In the genomic region with DNA sequence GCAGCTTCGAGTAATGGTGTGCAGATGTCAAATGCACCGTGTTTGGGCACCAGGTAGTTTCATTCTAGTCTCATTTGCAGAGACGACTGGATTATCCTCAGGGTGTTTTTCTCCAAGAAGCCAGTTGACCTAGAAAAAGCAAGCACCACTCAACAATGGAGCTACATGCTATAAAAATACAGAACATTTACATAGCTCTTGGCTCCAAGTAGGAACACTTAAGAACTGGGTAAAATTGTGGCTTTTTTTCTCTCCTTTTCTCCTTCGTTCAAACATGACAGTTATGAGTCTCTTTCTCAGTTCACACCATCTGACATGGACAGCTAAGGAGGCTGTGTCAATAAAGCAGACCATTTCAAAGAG, we compare ENCODE assay signal across 25 mouse cellular contexts.
DNase-seq lines count a peak whose midpoint lies in the region; ATAC-seq and TF ChIP-seq lines count a peak whose summit lies in the region.
"Had no signal": no experiment of that assay in that cellular context is flagged by ENCODE, and none has a peak within 500 bp of the region (broad histone marks: within the 10 kb centered on the region; RNA-seq: fewer than 3 reads in every experiment).

No protein-coding gene starts in this region.

- no peak for TF ChIP-seq CTCF in left cerebral cortex, adult 2 months (IDR thresholded peaks at IDR 0.05)
- no peak for TF ChIP-seq CTCF in lung, postnatal 0 days (IDR thresholded peaks at IDR 0.05)
- no peak for TF ChIP-seq CTCF in lung, adult 2 months (IDR thresholded peaks at IDR 0.05; ENCODE audit: insufficient read depth, low read length)

- H3K27me3 ChIP-seq in lung, postnatal 0 days (replicated peaks; ENCODE audit: insufficient read depth, low read length), result no peaks in the 10 kb centered on the region
- H3K27me3 ChIP-seq: heart, embryonic 12.5 days; kidney, embryonic 15.5 days; neural tube, embryonic 13.5 days had no signal

- peak; percentile 62 for TF ChIP-seq EP300 in lung, postnatal 0 days (IDR thresholded peaks at IDR 0.05)

- no peak for TF ChIP-seq POLR2A in lung, adult 2 months (IDR thresholded peaks at IDR 0.05; ENCODE audit: borderline replicate concordance, extremely low read depth, low read depth, low read length)

- H3K4me3 ChIP-seq in left cerebral cortex, adult 2 months, result no peak overlapping the region
- H3K4me3 ChIP-seq in lung, postnatal 0 days (ENCODE audit: low read depth, low read length), result no peak overlapping the region
- H3K4me3 ChIP-seq in lung, adult 2 months (replicated peaks; ENCODE audit: extremely low read depth, low read depth, low read length), result no peak overlapping the region
- H3K4me3 ChIP-seq: heart, embryonic 12.5 days; kidney, embryonic 15.5 days; myocyte; neural tube, embryonic 13.5 days had no signal

- no peak overlapping the region for H3K4me2 ChIP-seq in lung, postnatal 0 days (replicated peaks; ENCODE audit: low read depth, low read length)
- H3K4me2 ChIP-seq: heart, embryonic 12.5 days; kidney, embryonic 15.5 days; neural tube, embryonic 13.5 days had no signal

- intact Hi-C loops in left cerebral cortex, adult 2 months (cut with DNase I), result loop anchor here (2.0 to 5.0 kb wide), 2 partner anchors 39 to 95 kb away; no protein-coding TSS in a partner anchor
- intact Hi-C loops in gastrocnemius, postnatal 14 days (cut with DNase I; ENCODE audit: low total_unique reads), result no loop called here

- H3K9me3 ChIP-seq in lung, postnatal 0 days (ENCODE audit: low read length), result no peaks in the 10 kb centered on the region
- H3K9me3 ChIP-seq: heart, embryonic 12.5 days; kidney, embryonic 15.5 days; neural tube, embryonic 13.5 days had no signal

- peak; percentile 48 for ATAC-seq in lung, postnatal 0 days
- ATAC-seq: activated CD4-positive, CD25-positive, alpha-beta regulatory T cell, adult 4 months; forebrain, postnatal 0 days; hindbrain, postnatal 0 days; intestine, postnatal 0 days; midbrain, embryonic 16.5 days had no signal

- WGBS in lung, postnatal 0 days, result 20% methylated on average over 4 of the region's 4 CpGs
- WGBS in lung, adult 2 months, result 30% methylated on average over 4 of the region's 4 CpGs

- H3K27ac ChIP-seq in left cerebral cortex, adult 2 months, result peak overlapping the region; percentile 71
- H3K27ac ChIP-seq in lung, postnatal 0 days (ENCODE audit: low read length), result peak overlapping the region; percentile 47
- H3K27ac ChIP-seq: hindbrain, postnatal 0 days; kidney, embryonic 15.5 days; macrophage; neural tube, embryonic 13.5 days had no signal

- no peak overlapping the region for H3K9ac ChIP-seq in lung, postnatal 0 days (replicated peaks; ENCODE audit: low read depth)
- H3K9ac ChIP-seq: forebrain, postnatal 0 days; heart, embryonic 12.5 days; kidney, embryonic 15.5 days; neural tube, embryonic 13.5 days had no signal

- H3K4me1 ChIP-seq in lung, postnatal 0 days (ENCODE audit: insufficient read depth, low read depth, low read length), result peaks cover 9% of the 10 kb centered on the region; the same call in 1 of the 2 replicates
- no peaks in the 10 kb centered on the region; the same call in none of the 2 replicates for H3K4me1 ChIP-seq in lung, adult 2 months (ENCODE audit: control insufficient read depth, insufficient read depth, low read length)
- H3K4me1 ChIP-seq: heart, embryonic 12.5 days had no signal

- no peaks in the 10 kb centered on the region for H3K36me3 ChIP-seq in lung, postnatal 0 days (ENCODE audit: insufficient read depth, low read length)
- H3K36me3 ChIP-seq: heart, embryonic 12.5 days; kidney, embryonic 15.5 days; neural tube, embryonic 13.5 days had no signal

- DNase-seq in cerebellum, adult 9-10 months, result peak; percentile 2
- no peak for DNase-seq in cerebellum, postnatal 14 days
- DNase-seq in left cerebral cortex, adult 2 months (ENCODE audit: extremely low spot score in 1 of 2, low spot score in 2 of 2), result no peak
- DNase-seq in left cerebral cortex, adult 11 months (ENCODE audit: low spot score), result no peak
- peak; percentile 60 for DNase-seq in lung, postnatal 0 days (ENCODE audit: low spot score)
- no peak for DNase-seq in lung, adult 2 months
- DNase-seq in gastrocnemius, postnatal 14 days, result no peak
- DNase-seq: adrenal gland, adult 8-10 months; cerebellum, adult 18-20 months; cerebellum, postnatal 36 days; forebrain, postnatal 0 days; heart, postnatal 14 days; kidney, postnatal 4 days; retina, postnatal 1 day; right cerebral cortex, postnatal 4 days; thymus, postnatal 25 days had no signal

Comparison
In these comparisons a context has a peak if more than half of its experiments do, and no peak if none do; other contexts are left out.
1. DNase-seq: peak in cerebellum, adult 9-10 months (single experiment) and lung, postnatal 0 days (single experiment); none in cerebellum, postnatal 14 days (0 of 2), left cerebral cortex, adult 2 months (0 of 2), left cerebral cortex, adult 11 months (single experiment), lung, adult 2 months (single experiment) and gastrocnemius, postnatal 14 days (single experiment).